Mouse (Mus musculus) gastrocnemius, adult 8-10 months (tissue): Measurements from ENCODE around the gene 2210011C24Rik. TPM values are rescaled to one million over a fixed set of nuclear protein-coding genes. Genes with fewer than 3 reads are reported as not detected.

Source experiments
- DNase-seq, 2 experiments: peaks; one replicate each; pipeline ENCODE4 v3.0.0; 2022; ENCODE audit warnings: low spot score in 2 of 2
- total RNA-seq, 4 experiments: library from RNA; stranded (reverse); gene quantifications; 2 replicates each; pipeline ENCODE4 v1.2.4; 2022

Gene 2210011C24Rik
- 1 to 10 TPM; 1.1 to 3.9 (median 2.5) TPM for total RNA-seq

DNA sequence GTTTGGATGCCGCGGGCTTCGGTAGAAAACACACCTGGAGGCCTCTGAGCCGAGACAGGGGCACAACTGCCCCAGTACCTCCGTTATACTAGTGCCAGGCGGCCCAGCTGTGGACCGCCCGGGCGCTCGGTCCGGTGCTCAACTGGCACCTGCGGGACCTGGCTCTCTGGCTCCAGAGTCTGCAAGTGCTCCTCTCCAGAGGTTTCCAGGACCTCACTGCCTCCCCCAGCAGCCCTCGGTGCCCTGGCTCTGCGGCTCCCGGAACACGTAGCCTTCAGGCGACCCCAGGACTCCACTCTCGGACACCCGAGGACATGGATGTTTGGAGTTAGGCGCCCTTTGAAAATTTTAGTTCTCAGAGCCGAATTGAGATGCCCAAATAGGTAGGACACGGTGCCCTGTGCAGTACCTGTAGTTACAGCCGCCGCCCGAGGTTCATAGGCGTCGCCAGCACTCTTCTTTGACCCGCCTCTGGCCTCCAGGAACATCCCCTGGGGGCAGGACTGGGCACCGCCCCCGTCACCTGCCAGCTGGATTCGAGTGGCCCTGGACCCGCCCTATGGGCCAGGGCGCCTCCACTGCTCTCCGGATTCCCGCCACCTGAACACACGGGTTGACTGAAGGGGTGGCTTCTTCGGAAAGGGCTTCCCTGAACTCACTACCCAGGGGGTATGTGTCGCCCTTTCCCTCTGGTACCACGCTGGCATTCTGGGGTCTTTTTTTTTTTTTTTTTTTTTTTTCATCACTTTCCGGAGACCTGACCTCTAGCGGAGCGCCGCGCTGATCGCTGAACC, at the start of gene 2210011C24Rik:
2210011C24Rik (minus strand) TSS at position 467 of the 794 bp plus-strand sequence.
- DNase-seq = no peak

DNA sequence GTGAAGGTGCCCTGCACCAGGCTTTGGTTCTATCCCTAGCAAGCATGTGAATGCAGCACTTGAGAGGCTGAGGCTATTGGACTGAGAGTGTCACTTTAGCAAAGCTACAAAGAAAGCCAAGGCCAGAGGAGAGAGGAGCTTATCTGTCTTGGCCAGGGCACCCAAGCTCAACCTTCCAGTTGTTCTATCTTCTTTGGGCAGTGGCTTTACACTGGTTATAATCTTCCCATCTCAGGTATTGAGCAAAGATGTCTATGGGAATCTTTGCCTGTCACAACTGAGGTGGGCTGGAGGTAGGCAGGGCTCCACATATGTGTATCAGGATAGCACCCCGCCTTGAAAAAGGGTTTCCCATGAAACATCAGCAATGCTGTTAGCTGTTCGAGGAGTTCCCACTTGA, 48.3 kb upstream of the 2210011C24Rik start:
- no peak for DNase-seq

DNA sequence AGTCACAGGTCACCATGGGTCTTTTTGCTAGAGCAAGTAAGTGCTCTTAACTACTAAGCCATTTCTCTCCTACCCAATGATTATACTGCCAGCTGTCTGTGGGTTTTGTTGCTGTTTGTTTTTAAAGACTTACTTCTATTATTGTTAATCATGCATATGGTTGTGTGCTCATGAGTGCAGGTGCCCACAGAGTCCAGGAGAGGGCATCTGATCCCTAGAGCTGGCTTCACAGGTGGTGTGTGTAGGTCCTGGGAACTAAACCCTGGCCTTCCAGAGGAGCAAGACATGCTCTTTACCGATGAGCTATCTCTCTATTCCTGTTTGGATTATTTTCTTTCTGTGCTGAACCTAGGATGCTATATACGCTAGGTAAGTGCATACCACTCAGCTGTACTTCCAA, 47.3 kb upstream of the 2210011C24Rik start:
- DNase-seq = no peak

DNA sequence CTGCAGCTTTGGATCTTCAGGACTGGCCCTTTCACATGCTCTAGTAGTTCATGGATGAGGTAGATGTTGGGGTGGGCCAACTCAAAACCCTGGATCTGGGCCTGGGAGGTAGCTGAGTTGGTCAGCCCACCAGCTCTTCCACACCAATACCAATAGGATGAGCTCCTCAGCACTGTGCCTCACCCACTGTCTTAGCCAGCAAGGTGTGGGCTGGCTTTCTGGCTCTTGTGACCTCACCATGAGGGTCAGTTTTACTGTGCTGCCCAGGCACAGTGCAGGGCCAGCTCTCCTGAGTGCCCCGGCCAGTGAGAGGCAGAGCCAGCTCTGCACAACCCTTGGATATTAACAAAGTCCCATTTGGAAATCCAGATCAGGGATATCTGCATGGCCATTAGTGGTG, 45.9 kb upstream of the 2210011C24Rik start:
- no peak for DNase-seq

DNA sequence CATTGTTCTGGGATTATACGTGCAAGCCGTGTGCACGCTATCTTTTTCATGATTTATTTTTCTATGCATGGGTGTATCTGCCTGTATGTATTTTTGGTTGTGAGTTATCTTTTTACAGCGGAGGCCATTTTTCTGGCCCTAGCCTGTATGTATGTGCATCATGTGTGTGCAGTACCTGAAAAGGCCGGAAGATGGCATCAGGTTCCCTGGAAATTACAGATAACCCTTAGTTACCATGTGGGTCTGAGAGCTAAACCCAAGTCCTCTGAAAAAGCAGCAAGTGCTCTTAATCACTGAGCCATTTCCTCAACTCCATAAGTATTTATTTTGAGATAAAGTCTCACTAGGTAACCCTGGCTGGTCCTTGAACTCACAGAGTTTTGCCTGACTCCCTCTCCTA, 41.3 kb upstream of the 2210011C24Rik start:
- no peak for DNase-seq

DNA sequence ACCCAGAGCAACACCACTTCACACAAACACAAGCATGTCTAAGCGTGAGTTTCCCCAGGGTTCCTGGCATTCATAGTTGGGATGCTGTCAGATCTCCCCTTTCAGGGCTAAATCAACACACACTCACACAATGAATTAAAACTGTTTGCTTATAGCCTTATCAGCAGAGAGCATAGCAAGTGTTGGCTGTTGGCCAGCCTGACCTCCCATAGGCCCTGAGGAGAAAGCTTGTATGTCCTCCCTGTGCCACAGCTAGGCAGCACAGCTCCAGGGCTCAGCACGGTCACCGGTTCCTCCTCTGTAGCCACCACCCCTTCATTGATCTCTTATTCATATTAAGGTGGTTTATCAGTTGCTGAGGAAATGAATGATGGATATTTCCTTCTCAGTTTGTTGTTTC, 40.8 kb upstream of the 2210011C24Rik start:
- DNase-seq = no peak

DNA sequence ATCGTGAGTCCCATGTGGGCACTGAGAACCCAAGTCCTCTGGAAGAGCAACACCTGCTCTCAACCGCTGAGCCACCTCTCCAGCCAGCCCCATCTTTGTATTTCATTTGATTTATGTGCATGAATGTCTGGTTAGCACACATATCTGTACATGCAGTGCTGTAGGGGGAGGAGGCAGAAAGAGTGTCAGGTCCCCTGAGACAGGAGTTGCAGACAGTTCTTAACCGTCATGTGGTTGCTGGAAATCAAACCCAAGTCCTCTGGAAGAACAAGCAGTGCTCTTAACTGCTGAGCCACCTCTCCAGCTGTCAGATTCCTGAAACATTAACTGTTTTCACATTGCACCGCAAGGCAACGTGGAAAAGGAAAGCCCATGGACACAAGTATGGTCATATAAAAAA, 36.2 kb upstream of the 2210011C24Rik start:
- DNase-seq = no peak

DNA sequence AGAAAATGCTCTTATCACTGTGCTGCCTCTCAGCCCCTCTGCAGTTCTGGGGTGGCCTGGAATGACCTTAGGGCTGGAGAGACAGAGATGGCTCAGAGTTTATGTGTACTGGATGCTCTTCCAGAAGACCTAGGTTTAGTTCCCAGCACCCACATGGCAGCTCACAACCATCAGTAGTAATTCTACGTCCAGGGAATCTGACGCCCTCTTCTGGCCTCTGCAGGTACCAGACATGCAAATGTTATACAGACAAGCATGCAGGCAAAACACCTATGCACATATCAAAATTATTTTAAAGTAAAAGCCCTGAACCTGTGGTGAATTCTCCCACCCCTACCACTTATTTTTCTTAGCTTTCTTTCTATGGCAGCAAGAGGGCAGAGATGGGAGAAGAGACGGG, 34.5 kb upstream of the 2210011C24Rik start:
- no peak for DNase-seq

DNA sequence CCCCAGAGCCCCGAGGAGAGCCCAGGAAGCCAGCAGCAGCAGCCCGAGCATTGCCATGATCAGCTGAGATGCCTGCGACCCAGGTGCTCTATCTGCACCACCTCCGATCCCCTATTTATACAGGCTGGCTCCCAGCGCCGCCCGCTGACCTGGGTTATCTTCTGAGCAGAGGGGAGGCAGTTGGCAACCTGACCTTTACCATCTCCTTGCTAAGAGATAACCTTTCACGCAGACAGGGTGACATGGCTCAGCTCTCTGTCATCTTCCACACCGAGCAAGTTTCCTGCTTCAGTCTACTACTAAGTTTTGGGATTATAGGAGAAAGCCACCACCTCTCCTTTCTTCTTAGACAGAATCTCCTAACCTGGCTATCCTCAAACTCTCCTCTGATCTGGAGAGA, 32.9 kb upstream of the 2210011C24Rik start, which contains the start of gene Rln3:
Rln3 (minus strand) TSS at position 101 of the 400 bp plus-strand sequence.
- no peak for DNase-seq

DNA sequence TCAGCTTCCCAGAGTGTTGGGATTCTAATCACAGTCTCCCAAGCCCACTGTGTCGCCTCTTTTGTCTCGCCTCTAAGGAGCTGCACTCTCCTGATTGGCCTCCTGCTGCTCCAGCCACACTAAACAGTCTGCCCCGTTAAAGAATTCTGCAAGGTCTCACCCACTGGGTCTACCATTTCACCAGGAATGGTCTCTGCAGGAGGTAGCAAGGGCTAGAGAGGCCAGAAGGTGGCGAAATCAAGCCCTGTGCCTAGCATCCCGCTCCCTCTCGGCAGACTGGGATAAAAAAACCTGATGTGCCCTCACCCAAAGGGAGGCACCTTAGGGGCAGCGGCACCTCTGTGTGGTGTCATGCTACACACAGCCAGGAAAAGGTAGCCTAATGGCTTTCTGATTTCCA, 32.1 kb upstream of the 2210011C24Rik start:
- no peak for DNase-seq

DNA sequence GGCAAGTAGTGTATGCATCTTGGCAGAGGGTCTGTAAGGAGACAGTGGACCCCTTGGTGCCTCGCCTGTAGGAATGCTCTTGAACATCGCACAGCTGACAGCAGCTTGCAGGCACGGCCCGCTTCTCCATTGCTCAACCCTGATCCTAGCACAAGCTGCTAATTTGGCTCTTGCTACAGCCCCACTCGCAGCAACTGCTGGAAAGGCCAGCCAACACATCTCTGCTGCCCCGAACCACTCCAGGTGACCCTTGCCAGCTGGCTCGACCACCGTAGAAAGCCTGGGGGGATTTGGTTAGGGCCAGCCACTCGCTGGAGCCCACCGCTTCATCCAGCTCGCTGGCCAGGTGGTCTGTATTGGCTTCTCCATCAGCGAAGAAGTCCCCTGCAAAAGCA, 31.0 kb upstream of the 2210011C24Rik start:
- no peak for DNase-seq

DNA sequence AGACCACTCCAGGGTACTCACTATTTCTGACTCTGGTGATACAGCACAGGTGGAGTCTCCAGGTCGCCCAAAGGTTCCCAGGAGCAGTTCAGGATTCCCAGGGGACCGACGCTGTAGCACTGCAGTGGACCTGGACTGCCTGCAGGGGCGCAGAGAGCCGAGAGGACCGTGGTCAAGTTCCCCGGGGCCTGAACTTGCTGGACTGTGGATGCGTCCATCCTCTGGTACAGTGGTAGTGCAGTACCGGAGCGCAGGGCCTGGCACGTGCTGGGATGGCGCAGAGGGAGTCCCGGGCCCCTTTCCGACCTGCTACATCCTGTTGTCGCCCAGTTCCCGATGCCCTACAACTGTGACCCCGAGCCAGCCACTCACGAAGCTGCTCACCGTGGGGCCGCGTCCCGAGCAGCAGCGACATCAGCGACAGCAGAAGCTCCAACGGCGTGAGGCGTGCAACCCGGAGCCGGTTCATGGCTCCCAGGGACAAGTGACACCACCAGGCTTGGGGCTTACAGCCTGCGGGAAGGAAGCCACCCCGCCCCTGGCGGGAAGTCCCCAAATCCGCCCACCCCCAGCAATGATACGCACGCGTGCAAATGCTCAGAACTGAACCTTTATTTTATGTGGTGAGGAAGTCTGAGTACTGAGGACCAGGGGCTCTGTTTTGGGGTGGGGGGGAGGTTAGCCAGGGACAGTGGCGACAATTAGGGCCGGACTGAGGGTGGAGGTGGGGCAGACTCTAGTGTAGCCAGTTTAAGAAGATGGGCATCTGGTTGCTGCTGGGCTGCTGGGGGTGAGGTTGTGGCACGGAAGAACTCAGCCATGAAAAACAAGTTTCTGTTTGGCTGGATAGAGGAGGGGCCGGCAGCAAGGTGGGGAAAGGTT, 30.3 kb upstream of the 2210011C24Rik start, which contains the start of gene Il27ra:
Il27ra (minus strand) TSS at position 524 of the 882 bp plus-strand sequence.
- DNase-seq = peak; percentile 41 to 51

DNA sequence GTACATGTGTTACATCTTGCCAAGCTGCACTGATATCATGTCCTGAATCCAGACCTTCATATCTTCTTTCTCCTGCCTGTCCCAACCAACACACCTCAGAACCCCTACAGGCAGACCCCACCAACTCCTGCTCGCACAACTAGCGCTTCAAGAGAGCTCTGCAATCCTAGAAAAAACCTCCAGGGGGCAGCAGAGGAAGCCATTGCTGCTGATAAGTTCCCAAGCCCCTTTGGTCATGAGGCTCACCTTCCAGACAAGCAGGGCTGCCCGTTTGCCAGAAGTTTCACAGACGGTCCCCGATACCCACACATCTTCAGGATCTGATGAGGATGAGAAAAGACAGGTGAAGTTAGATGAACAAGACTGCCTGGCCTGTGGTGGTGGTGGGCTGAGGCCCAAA, 27.1 kb upstream of the 2210011C24Rik start:
- DNase-seq = peak; percentile 60 to 69

DNA sequence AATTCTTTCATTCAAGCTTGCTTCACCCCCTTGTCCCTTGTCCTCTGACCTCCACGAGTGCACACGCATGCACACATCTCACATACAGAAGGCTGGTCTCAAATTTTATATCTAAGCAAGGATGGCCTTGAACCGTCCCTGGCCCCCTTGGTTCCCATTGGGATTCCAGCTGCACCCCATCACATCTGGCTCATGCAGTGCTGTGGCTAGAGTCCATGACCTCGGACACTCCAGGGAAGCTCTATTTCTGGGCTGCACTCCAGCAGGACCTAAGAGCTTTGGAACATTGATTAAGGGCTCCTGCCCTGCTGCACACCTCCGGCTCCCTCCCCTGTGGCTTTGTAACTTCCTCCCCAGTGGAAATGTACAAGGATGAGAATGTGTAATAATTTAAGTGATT, 26.0 kb upstream of the 2210011C24Rik start:
- peak in 1 of 2 experiments; percentile 37 for DNase-seq

DNA sequence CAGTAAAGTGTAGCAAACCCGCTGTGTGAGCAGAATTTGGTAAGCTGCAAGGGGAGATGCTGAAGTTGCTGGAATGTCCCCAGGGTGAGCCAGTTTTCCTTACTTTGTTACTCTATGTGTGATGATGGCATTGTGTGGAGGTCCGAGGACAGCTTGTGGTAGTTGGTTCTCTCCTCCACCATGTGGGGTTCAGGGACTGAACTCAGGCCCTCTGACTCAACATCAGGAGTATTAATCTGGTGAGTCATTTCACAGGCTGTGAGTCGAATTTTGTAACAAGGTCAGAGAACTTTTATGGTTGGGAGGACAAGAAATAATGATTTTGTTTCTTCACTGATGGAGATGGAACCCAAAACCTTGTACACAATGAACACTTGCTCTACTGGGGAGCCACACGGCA, 20.8 kb upstream of the 2210011C24Rik start:
- no peak for DNase-seq

DNA sequence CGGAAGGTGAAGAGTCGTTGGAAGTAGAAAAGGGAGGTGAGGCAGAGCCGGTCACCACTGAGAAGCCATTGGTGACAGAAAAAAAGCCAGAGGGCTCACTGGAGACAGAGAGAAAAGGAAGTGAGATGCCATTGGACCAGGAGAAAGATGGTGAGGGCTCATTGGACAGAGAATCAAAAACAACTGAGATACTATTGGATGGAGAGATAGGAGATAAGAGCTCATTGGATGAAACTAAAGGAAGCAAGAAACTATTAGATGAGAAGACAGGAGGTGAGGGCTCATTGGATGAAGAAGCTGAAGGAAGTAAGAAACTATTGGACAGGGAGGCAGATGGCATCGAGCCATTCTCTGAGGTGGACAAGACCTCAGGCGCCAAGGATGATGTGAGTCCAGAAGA, 17.3 kb upstream of the 2210011C24Rik start:
- DNase-seq = no peak

DNA sequence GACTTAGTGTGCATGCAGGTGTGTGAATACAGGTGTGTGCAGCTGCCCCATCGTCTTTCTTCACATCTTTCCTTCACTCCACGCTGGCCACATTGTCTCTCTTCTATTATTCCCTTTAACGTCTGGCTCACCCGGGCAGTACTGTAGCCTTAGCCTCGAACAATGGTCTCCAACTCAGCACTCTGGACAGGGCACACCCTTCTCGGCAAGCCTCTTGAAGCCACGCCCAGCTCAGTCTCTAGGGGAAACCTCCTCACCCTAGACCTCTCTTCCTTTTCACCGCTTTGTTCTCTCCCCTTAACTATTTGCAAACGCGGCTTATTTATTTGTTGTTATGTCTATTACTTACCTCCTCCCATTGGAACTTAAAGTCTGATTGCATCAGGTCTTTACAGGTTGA, 15.5 kb upstream of the 2210011C24Rik start:
- DNase-seq = no peak

DNA sequence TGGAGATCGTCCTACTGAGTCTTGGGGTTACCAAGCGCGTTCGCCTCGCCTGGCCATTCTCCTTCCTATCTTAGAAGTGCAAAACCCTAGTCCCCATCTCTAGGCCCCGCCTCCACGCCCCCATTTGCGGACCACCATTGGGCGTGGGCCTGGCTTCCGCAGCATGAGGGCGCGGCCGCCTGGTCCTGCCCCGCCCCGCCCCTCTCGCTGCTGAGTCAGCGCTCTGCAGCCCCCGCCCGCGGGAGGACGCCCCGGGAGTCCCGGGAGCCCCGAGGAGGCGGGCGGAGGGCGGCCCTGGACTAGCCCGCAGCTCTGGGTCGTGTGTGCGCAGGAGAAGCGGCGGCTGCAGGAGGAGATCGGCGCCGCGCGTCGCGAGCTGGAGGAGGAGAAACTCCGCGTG, 13.9 kb upstream of the 2210011C24Rik start:
- no peak for DNase-seq

DNA sequence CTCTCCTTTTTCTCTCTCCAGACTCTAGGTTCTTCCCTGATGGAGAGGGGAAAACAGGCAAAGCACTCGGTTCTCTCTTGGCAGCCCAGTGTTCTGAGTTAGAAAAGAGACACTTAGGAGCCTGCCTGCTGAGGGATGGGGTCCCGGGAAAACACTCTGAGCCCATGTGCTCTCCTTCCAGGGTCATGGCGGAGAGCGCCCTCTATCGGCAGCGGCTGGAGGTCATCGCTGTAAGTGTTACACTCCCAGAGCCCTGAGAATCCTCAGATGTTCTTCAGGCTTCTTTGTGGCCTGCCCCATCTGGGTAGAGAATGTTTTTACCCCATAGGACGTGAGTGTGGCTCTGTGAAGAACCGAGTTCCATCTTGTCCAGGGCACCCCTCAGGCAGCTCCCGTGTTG, 12.2 kb upstream of the 2210011C24Rik start:
- DNase-seq = no peak

DNA sequence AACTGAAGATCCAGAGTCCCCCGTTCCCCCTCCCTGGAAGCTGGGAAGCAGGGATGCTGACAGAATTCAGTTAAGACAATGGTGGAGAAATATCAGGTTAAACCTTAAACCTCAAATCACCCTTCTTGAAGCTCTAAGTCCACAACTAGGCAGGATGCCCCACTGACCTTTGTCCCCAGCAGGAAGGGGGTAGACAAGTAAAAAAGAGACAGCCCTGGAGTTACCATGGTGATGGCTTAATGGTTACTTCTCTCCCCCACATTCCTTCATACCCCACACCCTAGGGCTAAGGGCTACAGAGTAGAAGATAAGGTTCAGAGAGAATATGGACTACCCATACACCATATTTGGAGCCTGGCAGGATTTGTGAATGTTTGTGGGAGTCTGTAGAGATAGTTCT, 11.7 kb upstream of the 2210011C24Rik start:
- no peak for DNase-seq

DNA sequence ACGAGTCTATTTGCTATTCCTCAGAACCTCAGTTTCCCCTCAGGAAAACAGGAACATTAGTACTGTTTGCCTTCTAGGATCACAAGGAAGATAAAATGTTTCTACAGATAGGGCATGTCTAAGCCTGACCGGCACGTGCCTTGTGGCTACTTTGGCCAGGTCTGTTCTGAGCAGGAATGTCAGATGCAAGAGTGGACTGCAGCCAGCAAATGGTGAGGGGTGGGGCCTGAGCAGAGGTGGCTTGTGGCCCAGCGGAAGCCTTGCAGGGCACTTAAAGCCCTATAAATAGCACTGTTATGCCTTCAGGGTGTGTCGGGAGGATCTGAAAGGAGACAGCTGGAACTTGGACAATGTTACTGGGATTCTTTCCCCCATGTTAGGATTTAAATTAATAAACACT, 11.1 kb upstream of the 2210011C24Rik start:
- peak; percentile 54 to 72 for DNase-seq

DNA sequence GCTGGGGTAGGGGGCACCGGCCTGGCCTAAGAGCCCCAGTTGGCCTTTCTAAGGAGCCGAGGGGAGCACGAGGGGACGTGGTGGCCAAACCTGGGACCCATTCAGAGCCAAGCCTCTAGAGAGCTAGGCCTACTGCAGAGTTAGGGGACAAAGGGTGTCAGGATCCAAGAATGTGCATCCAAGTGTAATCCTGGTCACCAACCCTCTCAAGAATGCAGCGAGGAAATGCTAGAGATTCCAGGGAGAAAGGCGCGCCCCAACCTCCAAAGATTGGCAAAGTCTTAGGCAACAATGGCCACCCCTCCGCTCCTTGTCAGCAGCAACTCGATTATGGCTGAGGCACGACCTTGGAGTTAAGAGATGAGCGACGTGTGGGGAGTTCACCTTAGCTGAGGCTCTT, 9.6 kb upstream of the 2210011C24Rik start:
- no peak for DNase-seq
